Mouse (Mus musculus) T-helper 1 cell (primary cell): ENCODE measurements around the gene Cd3d.
"Not testable (repeated sequence)": the region's sequence is repeated elsewhere in the genome, so short reads cannot be mapped to it uniquely, and the experiment has no call there.

Experiments
- in situ Hi-C: fragments of 300-600 bp; cut with MboI, MseI; formaldehyde crosslinking; loops from one replicate; pipeline ENCODE4 v1.15.1; 2025; ENCODE audit warnings: high pct_unique_total_duplicates

The Cd3d gene

GRCm38 (mm10) chr9:44981676-44982075 is at the start of gene Cd3d:
Gene Cd3d (plus strand): TSS chr9:44981786.
- in situ Hi-C loops: no loop called here

DNA sequence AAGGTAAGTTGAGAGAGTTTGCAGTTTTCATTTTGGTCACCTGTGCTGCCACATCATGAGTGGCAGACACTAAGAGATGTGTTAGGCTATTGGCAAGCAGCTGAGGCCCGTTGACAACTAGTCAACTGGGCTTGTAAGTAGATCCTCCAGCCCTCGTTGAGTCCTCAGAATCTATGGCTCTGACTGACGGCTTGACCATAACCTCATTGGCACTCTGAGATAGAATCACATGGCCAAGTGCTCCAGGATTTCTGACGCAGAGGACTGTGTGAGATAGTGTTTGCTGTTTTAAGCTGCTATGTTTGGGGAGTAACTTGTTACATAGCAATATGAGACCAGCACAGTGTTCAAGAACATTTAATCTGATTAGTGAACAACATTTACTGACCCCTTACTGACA is 39.8 kb upstream of the Cd3d start:
- in situ Hi-C loops: no loop called here

- in situ Hi-C loops: no loop called here
Measured at GRCm38 (mm10) chr9:44942421-44942820, 39.2 kb upstream of the Cd3d start.

DNA sequence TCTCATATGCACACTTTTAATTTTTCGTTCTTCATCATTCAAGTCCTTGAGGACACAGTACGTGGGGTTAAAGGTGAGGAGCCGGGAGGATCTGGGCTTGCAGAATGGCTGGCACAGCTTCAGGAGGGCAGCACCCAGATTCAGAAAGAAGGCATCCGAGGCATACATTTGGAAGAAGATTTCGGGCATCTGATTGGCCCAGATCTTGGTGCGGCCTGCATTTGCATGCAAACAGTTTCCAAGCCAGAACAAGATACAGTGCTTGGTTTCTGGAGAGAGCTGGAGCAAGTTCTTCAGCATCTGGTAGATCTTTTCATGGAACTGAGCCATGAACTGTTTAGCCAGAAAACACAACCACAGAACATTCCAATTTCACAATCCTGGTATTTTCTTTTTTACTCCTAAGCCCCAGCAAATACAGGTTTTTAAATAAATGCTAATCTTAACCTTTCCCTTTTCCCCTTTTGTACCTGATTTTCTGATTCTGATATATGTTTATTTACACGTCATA is 35.3 kb upstream of the Cd3d start:
- in situ Hi-C loops: no loop called here

DNA sequence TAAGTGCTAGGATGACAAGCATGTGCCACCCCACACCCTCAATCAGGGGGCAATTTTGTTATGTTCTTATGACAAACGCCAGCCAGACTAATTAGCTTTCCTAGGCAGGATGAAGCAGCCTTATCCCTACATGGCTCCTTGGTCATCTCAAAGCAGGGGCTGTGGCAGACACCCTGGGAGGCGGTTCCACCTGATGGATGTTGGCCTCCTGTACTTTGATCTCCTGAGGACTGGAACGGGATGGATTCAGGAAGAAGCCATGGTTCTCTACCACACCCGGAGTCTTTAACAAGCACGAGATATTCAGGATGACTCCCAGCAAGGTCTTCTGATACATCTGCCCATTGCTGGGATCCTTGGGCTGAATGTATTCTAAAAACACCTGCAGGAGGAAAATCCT is 33.8 kb upstream of the Cd3d start:
- in situ Hi-C loops: no loop called here

GRCm38 (mm10) chr9:44954432-44954831 is 27.2 kb upstream of the Cd3d start:
- in situ Hi-C loops: no loop called here

GRCm38 (mm10) chr9:44965126-44965832 is 16.3 kb upstream of the Cd3d start, which contains the start of gene Ube4a:
Gene Ube4a (minus strand): TSS chr9:44965600.
- in situ Hi-C loops: no loop called here

GRCm38 (mm10) chr9:44965833-44966466 is 15.6 kb upstream of the Cd3d start:
- in situ Hi-C loops: no loop called here

GRCm38 (mm10) chr9:44966815-44967242 is 14.8 kb upstream of the Cd3d start:
- in situ Hi-C loops: no loop called here

DNA sequence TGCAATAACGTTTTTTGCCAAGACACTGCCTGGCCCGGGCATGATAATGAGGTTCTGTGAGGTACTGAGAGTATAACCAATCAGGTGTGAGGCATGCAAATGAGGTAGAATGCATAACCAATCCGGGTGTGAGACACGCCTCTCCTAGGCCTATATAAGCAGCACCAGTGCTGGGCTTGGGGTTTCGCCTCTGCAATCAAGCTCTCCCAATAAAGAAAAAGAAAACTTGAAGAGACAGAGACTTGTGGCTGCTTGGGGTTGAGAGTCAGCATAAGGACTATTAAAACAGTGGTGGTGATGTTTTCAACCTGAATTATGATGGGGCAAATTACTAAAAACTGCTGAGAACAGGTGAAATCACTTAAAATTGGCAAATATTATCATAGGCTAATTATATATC is 13.8 kb upstream of the Cd3d start:
- in situ Hi-C loops: not testable (repeated sequence)

DNA sequence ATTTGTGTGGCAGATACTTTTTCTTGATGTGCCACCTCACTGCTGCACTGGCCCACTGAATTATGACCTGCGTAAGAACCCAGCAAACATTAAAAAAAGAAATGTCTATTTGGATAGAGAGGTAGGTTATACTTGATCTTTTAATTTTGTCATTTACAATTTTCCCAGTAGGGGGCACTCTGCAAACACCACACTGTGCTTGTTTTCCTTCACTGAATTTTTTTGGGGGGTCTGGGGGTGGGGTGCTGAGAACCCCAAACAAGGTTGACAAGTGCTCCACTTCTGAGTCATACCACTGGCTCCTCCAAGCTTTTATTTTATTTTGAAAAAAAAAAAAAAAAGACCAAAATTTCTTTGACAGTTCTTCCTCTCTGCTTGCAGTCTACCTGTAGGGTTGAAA is 12.1 kb upstream of the Cd3d start:
- in situ Hi-C loops: no loop called here

DNA sequence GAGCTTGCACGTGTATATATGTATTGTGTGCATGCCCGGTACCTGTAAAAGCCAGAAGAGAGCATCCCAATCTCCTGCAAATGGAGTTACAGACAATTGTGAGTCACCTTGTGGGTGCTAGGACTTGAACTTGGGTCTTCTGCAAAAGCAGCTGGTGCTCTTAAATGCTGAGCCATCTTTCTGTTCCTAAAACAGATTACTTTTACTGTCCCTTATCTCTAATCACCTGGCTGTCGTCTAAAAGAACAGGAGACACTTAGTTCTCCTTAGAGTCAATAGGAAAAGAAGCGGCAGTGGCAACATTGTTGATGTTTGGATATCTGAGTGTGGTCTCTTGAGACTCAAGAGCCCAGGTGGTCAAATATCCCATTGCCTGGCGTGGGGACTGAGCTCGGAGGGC is 3.8 kb upstream of the Cd3d start:
- in situ Hi-C loops: loop anchor here (5.0 kb wide), 1 partner anchor 34 kb away; no protein-coding TSS in a partner anchor

DNA sequence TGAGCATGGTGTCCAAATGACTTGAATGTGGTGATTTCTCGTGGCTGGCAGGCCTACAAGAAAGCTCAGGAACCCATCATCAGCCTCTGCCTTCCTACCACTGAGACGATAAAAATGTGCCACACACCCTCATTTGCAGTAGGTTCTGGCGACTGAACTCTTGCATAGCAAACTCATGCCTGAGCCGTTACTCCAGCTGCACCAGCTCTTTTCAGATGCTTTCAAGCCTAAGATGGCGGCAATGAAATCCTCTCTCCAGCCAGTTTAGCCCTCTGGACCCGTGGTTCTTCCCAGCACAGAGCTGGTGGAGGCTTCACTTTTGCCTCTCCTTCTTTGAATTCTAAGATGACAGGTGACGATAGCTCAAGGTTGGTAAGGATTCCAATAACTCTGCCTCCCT is 1.8 kb upstream of the Cd3d start:
- in situ Hi-C loops: loop anchor here (5.0 kb wide), 1 partner anchor 32 kb away; no protein-coding TSS in a partner anchor

- in situ Hi-C loops: no loop called here
Measured at GRCm38 (mm10) chr9:44980242-44980641, 1.3 kb upstream of the Cd3d start, which contains the start of gene Cd3g. Gene Cd3g (minus strand): TSS chr9:44980431.

DNA sequence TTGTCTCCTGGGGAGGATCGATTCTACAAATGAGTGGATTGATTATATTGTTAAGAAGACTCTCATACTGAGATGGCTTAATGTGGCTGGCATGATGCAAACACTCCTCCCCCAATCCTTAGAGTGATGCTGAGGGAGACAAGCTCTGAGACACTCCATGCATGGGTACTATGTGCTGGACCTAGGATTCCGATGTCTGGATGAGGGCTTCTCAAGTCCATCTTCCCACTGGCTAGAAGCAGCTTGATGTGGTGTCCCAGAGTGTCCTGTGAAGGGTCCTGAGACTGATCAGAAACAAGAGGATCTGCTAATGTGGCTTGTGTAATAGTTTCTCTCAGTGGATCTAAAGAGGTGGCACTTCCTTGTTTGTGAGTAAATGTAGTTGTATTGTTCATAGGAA is 482 bp upstream of the Cd3d start:
- in situ Hi-C loops: no loop called here

DNA sequence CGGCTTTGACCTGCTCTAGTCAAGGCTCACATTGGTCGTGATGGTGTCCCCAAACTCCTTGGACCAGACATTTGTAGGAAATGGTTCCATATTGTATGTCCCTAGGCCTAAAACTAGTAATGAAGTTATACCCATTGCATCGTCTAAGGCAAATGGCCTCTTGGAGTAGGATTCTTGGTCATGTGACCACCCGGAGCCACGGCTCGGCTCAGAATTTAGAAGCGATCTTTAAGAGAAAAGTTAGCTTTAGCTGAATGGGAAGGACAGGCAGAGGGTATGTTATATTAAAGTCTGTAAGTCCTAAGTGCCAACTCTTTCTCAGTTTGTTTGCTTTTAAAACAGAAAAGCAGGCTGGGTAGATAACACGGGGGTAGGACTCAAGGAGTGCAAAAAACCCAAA is 495 bp downstream of the Cd3d start:
- in situ Hi-C loops: no loop called here

DNA sequence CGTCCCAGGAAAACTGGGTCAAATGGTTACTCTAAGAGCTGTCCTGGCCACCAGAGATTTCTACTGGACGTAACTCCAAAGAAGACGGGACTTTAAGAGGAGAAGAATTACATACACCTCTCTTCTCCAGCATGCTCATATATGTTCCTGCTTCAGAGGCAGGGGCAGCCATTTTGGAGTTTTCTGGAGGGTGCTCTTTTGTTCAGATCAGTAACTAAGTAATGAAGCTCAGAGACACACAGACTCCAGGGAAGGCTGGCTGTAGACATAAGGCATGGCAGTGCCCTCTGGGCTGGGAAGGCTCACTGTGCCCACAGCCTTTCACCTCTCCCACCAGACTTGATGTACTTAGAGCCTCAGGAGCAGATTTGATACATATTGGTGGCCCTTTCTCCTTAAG is 945 bp downstream of the Cd3d start:
- in situ Hi-C loops: no loop called here

DNA sequence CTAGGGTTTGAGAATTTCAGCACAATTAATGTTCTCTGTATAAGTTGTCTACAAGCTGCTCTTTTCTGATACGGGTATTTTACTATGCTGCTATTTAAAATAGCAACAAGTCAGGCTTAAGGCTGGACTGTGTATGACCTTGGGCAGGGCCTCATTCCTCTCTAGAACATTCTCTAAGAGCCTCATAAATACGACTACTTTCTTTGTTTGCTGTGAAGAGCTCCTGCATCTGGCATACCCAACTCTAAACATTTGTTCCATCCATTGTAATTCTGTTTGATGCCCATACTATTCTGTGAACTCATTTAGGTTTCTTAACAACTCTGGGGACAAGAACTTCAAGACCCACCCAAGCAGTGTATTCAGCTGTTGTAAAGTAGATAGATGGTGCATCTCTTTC is 1.4 kb downstream of the Cd3d start:
- in situ Hi-C loops: no loop called here

DNA sequence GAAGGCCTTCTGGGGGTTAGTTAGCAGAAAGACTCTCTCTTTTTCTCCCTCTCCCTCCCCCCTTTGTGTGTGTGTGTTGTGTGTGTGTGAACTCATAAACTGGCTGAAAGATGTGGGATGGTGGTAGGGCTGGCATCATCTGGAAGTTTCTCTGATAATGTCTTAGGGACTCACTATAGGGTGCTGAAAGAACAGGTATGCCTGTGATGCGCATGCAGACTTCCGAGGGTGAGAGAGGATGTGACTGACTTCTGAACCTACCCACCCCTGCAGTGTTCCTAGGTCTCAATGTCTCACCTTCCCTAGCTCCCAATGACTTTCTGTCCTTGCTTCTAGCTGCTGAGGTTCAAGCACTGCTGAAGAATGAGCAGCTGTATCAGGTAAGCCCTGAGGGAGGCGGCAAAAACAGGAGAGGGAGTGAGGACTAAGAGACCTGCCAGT is 4.2 kb downstream of the Cd3d start:
- in situ Hi-C loops: no loop called here

DNA sequence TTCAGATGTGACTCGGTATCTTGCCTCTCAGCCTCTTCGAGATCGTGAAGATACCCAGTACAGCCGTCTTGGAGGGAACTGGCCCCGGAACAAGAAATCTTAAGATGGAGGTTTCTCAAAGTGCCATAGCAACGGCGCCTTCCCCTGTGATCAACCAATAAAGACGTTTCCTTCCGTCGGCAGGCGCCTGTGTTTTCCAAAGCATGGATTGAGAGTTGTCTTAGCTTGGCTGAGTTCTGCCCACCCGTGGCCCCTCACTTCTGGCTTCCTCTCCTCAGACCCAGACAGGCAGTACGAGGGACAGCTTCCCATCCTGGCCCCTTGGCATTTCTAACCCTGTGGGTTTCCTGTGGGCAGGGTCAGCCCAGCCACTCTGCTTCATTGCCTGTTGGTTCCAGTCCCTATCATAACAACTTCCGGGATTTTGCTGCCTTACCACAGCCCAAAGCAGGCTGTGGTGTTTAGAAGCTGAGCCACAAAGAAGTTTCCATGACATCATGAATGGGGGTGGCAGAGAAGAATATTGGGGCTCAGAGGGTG is 4.7 kb downstream of the Cd3d start:
- in situ Hi-C loops: no loop called here

DNA sequence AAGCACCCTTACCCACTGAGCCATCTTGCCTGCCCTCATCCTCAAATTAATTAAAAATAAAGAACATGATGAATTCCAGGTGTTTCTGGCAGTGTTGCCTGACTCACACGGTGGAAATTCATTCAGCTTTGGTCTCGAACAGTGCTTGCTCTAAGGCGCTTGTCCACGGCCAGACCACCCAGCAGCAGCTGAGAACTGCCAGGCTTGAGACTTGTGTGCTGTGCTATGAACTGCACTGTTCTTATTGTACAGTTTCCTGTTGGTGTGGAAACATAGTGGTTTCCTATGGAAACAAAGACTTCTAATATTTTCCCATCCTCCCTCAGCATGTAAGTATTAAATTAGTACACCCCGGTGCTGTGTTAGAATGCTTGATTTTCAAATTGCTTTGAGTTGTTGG is 5.4 kb downstream of the Cd3d start:
- in situ Hi-C loops: no loop called here

GRCm38 (mm10) chr9:44991821-44992220 is 10.2 kb downstream of the Cd3d start:
- in situ Hi-C loops: no loop called here

GRCm38 (mm10) chr9:44992271-44992670 is 10.7 kb downstream of the Cd3d start:
- in situ Hi-C loops: no loop called here
